Mouse (Mus musculus): Measurements from ENCODE around the gene Krt73.

DNA sequence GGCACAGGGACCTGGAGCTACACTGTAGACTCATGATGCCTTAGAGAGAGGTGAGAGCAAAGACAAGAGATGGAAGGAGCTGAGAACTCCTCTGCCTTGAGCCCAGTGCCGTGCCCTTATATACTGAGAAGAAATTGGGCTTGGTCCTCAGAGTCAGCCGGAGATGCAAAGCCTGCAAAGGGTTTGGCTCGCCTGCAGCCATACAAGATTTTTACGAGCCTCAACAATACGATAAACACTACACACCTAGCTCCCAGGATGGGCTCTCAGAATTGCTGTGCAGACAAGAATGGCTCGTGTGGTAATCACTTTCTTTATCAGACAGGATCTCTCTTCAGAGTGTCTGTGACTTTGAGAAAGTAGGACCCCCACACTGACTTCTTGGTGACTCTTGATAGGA, 48.5 kb upstream of the Krt73 start, which contains the start of gene Krt1:
- no peak for TF ChIP-seq POLR2A (IDR thresholded peaks at IDR 0.05; ENCODE audit: insufficient read depth, low read depth, low read length)
- no peak for TF ChIP-seq CTCF (IDR thresholded peaks at IDR 0.05; ENCODE audit: insufficient read depth, low read depth, low read length)
